Mouse (Mus musculus): Measurements from ENCODE around the gene Tet3. TPM values are rescaled to one million over a fixed set of nuclear protein-coding genes. Genes with fewer than 3 reads are reported as not detected.

The Tet3 gene
- polyA plus RNA-seq, 1 experiment = 65.6 TPM

GRCm38 (mm10) chr6:83482418-83483085 is 23.7 kb upstream of the Tet3 start:
- Histone ChIP-seq H3K4me3 (ENCODE audit: insufficient read depth, low read depth, low read length) (no peak overlapping the region), H3K4me1 (ENCODE audit: control insufficient read depth, insufficient read depth, low read length) (no peaks in the 10 kb centered on the region; the same call in 1 of the 2 replicates), H3K27ac (ENCODE audit: insufficient read depth, low read depth, low read length) (no peak overlapping the region)
- 83% methylated on average over 10 of the region's 10 CpGs for WGBS
- no peak for TF ChIP-seq POLR2A (IDR thresholded peaks at IDR 0.05; ENCODE audit: insufficient read depth, low read depth, low read length)
- TF ChIP-seq CTCF (IDR thresholded peaks at IDR 0.05; ENCODE audit: insufficient read depth, low read depth, low read length) = no peak

GRCm38 (mm10) chr6:83480019-83480655 is 21.3 kb upstream of the Tet3 start:
- TF ChIP-seq CTCF (IDR thresholded peaks at IDR 0.05; ENCODE audit: insufficient read depth, low read depth, low read length) (no peak), POLR2A (IDR thresholded peaks at IDR 0.05; ENCODE audit: insufficient read depth, low read depth, low read length) (no peak)
- H3K4me1 ChIP-seq (ENCODE audit: control insufficient read depth, insufficient read depth, low read length) = no peaks in the 10 kb centered on the region; the same call in 1 of the 2 replicates
- H3K27ac ChIP-seq (ENCODE audit: insufficient read depth, low read depth, low read length) = no peak overlapping the region
- no peak overlapping the region for H3K4me3 ChIP-seq (ENCODE audit: insufficient read depth, low read depth, low read length)
- 92% methylated on average over 6 of the region's 6 CpGs for WGBS

- H3K4me3 ChIP-seq (ENCODE audit: insufficient read depth, low read depth, low read length) = no peak overlapping the region
- H3K4me1 ChIP-seq (ENCODE audit: control insufficient read depth, insufficient read depth, low read length) = no peaks in the 10 kb centered on the region; the same call in 1 of the 2 replicates
- 77% methylated on average over 2 of the region's 2 CpGs for WGBS
- no peak overlapping the region for H3K27ac ChIP-seq (ENCODE audit: insufficient read depth, low read depth, low read length)
- no peak for TF ChIP-seq POLR2A (IDR thresholded peaks at IDR 0.05; ENCODE audit: insufficient read depth, low read depth, low read length)
- no peak for TF ChIP-seq CTCF (IDR thresholded peaks at IDR 0.05; ENCODE audit: insufficient read depth, low read depth, low read length)
Observed at GRCm38 (mm10) chr6:83479193-83479592, 20.3 kb upstream of the Tet3 start.

GRCm38 (mm10) chr6:83478628-83479027 is 19.7 kb upstream of the Tet3 start:
- WGBS = 85% methylated on average over 7 of the region's 7 CpGs
- H3K4me1 ChIP-seq (ENCODE audit: control insufficient read depth, insufficient read depth, low read length) = no peaks in the 10 kb centered on the region; the same call in 1 of the 2 replicates
- no peak overlapping the region for H3K4me3 ChIP-seq (ENCODE audit: insufficient read depth, low read depth, low read length)
- TF ChIP-seq CTCF (IDR thresholded peaks at IDR 0.05; ENCODE audit: insufficient read depth, low read depth, low read length) = no peak
- TF ChIP-seq POLR2A (IDR thresholded peaks at IDR 0.05; ENCODE audit: insufficient read depth, low read depth, low read length) = no peak
- H3K27ac ChIP-seq (ENCODE audit: insufficient read depth, low read depth, low read length) = no peak overlapping the region

- 61% methylated on average over 4 of the region's 4 CpGs for WGBS
- no peak overlapping the region for H3K27ac ChIP-seq (ENCODE audit: insufficient read depth, low read depth, low read length)
Observed at GRCm38 (mm10) chr6:83478217-83478616, 19.3 kb upstream of the Tet3 start.

GRCm38 (mm10) chr6:83475431-83475830 is 16.5 kb upstream of the Tet3 start:
- TF ChIP-seq POLR2A (IDR thresholded peaks at IDR 0.05; ENCODE audit: insufficient read depth, low read depth, low read length) (no peak), CTCF (IDR thresholded peaks at IDR 0.05; ENCODE audit: insufficient read depth, low read depth, low read length) (no peak)
- H3K27ac ChIP-seq (ENCODE audit: insufficient read depth, low read depth, low read length) = no peak overlapping the region
- H3K4me3 ChIP-seq (ENCODE audit: insufficient read depth, low read depth, low read length) = no peak overlapping the region
- 80% methylated on average over 7 of the region's 7 CpGs for WGBS
- peaks cover 4% of the 10 kb centered on the region for H3K4me1 ChIP-seq (ENCODE audit: control insufficient read depth, insufficient read depth, low read length)

More at GRCm38 (mm10) chr6:83478217-83478616, 19.3 kb upstream of the Tet3 start:
- no peak for TF ChIP-seq CTCF (IDR thresholded peaks at IDR 0.05; ENCODE audit: insufficient read depth, low read depth, low read length)
- TF ChIP-seq POLR2A (IDR thresholded peaks at IDR 0.05; ENCODE audit: insufficient read depth, low read depth, low read length) = no peak
- H3K4me3 ChIP-seq (ENCODE audit: insufficient read depth, low read depth, low read length) = no peak overlapping the region
- peaks cover 3% of the 10 kb centered on the region for H3K4me1 ChIP-seq (ENCODE audit: control insufficient read depth, insufficient read depth, low read length)

GRCm38 (mm10) chr6:83473240-83473639 is 14.4 kb upstream of the Tet3 start:
- Histone ChIP-seq H3K4me3 (ENCODE audit: insufficient read depth, low read depth, low read length) (no peak overlapping the region), H3K4me1 (ENCODE audit: control insufficient read depth, insufficient read depth, low read length) (peaks cover 4% of the 10 kb centered on the region), H3K27ac (ENCODE audit: insufficient read depth, low read depth, low read length) (no peak overlapping the region)
- 62% methylated on average over 9 of the region's 9 CpGs for WGBS
- no peak for TF ChIP-seq POLR2A (IDR thresholded peaks at IDR 0.05; ENCODE audit: insufficient read depth, low read depth, low read length)
- no peak for TF ChIP-seq CTCF (IDR thresholded peaks at IDR 0.05; ENCODE audit: insufficient read depth, low read depth, low read length)

- H3K4me3 ChIP-seq (ENCODE audit: insufficient read depth, low read depth, low read length) = no peak overlapping the region
- 89% methylated on average over 7 of the region's 7 CpGs for WGBS
- TF ChIP-seq POLR2A (IDR thresholded peaks at IDR 0.05; ENCODE audit: insufficient read depth, low read depth, low read length) = no peak
- TF ChIP-seq CTCF (IDR thresholded peaks at IDR 0.05; ENCODE audit: insufficient read depth, low read depth, low read length) = no peak
- peaks cover 4% of the 10 kb centered on the region for H3K4me1 ChIP-seq (ENCODE audit: control insufficient read depth, insufficient read depth, low read length)
- no peak overlapping the region for H3K27ac ChIP-seq (ENCODE audit: insufficient read depth, low read depth, low read length)
Observed at GRCm38 (mm10) chr6:83471739-83472138, 12.9 kb upstream of the Tet3 start.

- Histone ChIP-seq H3K4me1 (ENCODE audit: control insufficient read depth, insufficient read depth, low read length) (no peaks in the 10 kb centered on the region), H3K27ac (ENCODE audit: insufficient read depth, low read depth, low read length) (no peak overlapping the region), H3K4me3 (ENCODE audit: insufficient read depth, low read depth, low read length) (no peak overlapping the region)
- TF ChIP-seq CTCF (IDR thresholded peaks at IDR 0.05; ENCODE audit: insufficient read depth, low read depth, low read length) = no peak
- no peak for TF ChIP-seq POLR2A (IDR thresholded peaks at IDR 0.05; ENCODE audit: insufficient read depth, low read depth, low read length)
Observed at GRCm38 (mm10) chr6:83464011-83464410, 5.1 kb upstream of the Tet3 start.
